Mouse (Mus musculus) heart, adult 2 months (tissue): ENCODE measurements around the gene Irf7. TPM values are rescaled to one million over a fixed set of nuclear protein-coding genes. Genes with fewer than 3 reads are reported as not detected.

Experiments
- DNase-seq, 2 experiments: peaks; one replicate each; pipeline ENCODE4 v3.0.0; 2021
- H3K27ac ChIP-seq: fragments of 200-600 bp; 2 replicates; pipeline ENCODE4 v1.8.1; 2022
- H3K27me3 ChIP-seq: fragments of 200-500 bp; 2 replicates; pipeline ENCODE4 v1.6.1; 2012; ENCODE audit warnings: mild to moderate bottlenecking, low read length, inconsistent platforms, mixed read lengths; ENCODE audit not compliant: control insufficient read depth, insufficient read depth
- H3K36me3 ChIP-seq: fragments of 200-500 bp; 2 replicates; pipeline ENCODE4 v1.6.1; 2012; ENCODE audit warnings: low read length, inconsistent platforms; ENCODE audit not compliant: control insufficient read depth, insufficient read depth
- H3K4me1 ChIP-seq: fragments of 200-500 bp; 2 replicates; pipeline ENCODE4 v1.6.1; 2011; ENCODE audit warnings: low read length; ENCODE audit not compliant: control insufficient read depth, insufficient read depth
- H3K4me3 ChIP-seq: fragments of 200-600 bp; 2 replicates; pipeline ENCODE4 v1.8.1; 2022
- H3K79me2 ChIP-seq: fragments of 200-500 bp; replicated peaks from 2 replicates; pipeline ENCODE4 v1.6.1; 2012; ENCODE audit warnings: mild to moderate bottlenecking, inconsistent platforms, low read length, moderate library complexity, mixed read lengths; ENCODE audit not compliant: control insufficient read depth, insufficient read depth
- H3K9ac ChIP-seq: fragments of 200-500 bp; 2 replicates; pipeline ENCODE4 v1.6.1; 2012; ENCODE audit warnings: low read depth, mild to moderate bottlenecking, control low read depth, inconsistent platforms, low read length, mixed read lengths
- CTCF ChIP-seq: fragments of 200-600 bp; IDR thresholded peaks from 2 replicates; pipeline ENCODE4 v1.8.1; 2022; ENCODE audit warnings: antibody characterized with exemption, mild to moderate bottlenecking, moderate library complexity
- EP300 ChIP-seq: fragments of 200-500 bp; IDR thresholded peaks from 2 replicates; pipeline ENCODE4 v1.6.1; 2011; ENCODE audit warnings: low read depth, low read length, control low read depth; ENCODE audit not compliant: insufficient read depth
- POLR2A ChIP-seq: fragments of 200-500 bp; IDR thresholded peaks from 2 replicates; pipeline ENCODE4 v1.6.1; 2011; ENCODE audit warnings: mild to moderate bottlenecking, low read depth, low read length, control low read depth; ENCODE audit not compliant: insufficient read depth
- WGBS: fragments of 180-500 bp; shearing (Covaris S2); methylation state at CpG from one replicate; pipeline ENCODE4 v1.1.7; 2018; 5-methylcytosine and 5-hydroxymethylcytosine counted together
- intact Hi-C: fragments of 180-260 bp; cut with DNase I; formaldehyde crosslinking; loops from one replicate; pipeline ENCODE4 v1.15.1; 2025
- polyA plus RNA-seq: library from polyadenylated mRNA; depleted of rRNA; stranded (reverse); fragments of >200 nt; gene quantifications from 2 replicates; pipeline ENCODE4 v1.2.3, GENCODE M21; 2012
- total RNA-seq, 2 experiments: library from RNA; stranded (reverse); gene quantifications; 2 replicates each; pipeline ENCODE4 v1.2.3; 2021

Irf7 gene
- total and polyA plus RNA-seq, 3 experiments = 3.3 to 25.2 (median 3.4) TPM

- no peak overlapping the region for H3K27ac ChIP-seq
- H3K4me1 ChIP-seq = peaks cover 9% of the 10 kb centered on the region
- peaks cover 8% of the 10 kb centered on the region for H3K79me2 ChIP-seq
- H3K9ac ChIP-seq = peak overlapping the region; percentile 83
- H3K36me3 ChIP-seq = peaks cover 6% of the 10 kb centered on the region
- intact Hi-C loops = loop anchor here (5.0 kb wide), 1 partner anchor 133 kb away; no protein-coding TSS in a partner anchor
- TF ChIP-seq CTCF (no peak), POLR2A (no peak), EP300 (no peak)
- 40% methylated on average over 6 of the region's 6 CpGs for WGBS
- DNase-seq = no peak
- no peaks in the 10 kb centered on the region for H3K27me3 ChIP-seq
- H3K4me3 ChIP-seq = peak overlapping the region; percentile 73
Observed at GRCm38 (mm10) chr7:141229702-141230101, 36.6 kb downstream of the Irf7 start.

GRCm38 (mm10) chr7:141228279-141229067 is 37.8 kb downstream of the Irf7 start, which contains the start of gene Phrf1:
Phrf1 (plus strand) TSS chr7:141228784.
- Histone ChIP-seq H3K27ac (peak within 1 kb of the TSS; percentile 97), H3K4me3 (peak within 1 kb of the TSS; percentile 73), H3K27me3 (no peaks in the 10 kb centered on the region), H3K79me2 (peaks cover 8% of the 10 kb centered on the region), H3K4me1 (peaks cover 9% of the 10 kb centered on the region), H3K9ac (peak within 1 kb of the TSS; percentile 83), H3K36me3 (peaks cover 6% of the 10 kb centered on the region)
- under 1% methylated on average over 76 of the region's 76 CpGs for WGBS
- intact Hi-C loops = loop anchor here (5.0 kb wide), 1 partner anchor 134 kb away; no protein-coding TSS in a partner anchor
- peak; percentile 91 to 95 for DNase-seq
- peak; percentile 100 for TF ChIP-seq CTCF
- peak; percentile 95; the same call in 1 of the 2 replicates for TF ChIP-seq EP300
- TF ChIP-seq POLR2A = peak; percentile 64; the same call in 1 of the 2 replicates

GRCm38 (mm10) chr7:141227796-141228195 is 38.5 kb downstream of the Irf7 start:
- Histone ChIP-seq H3K27me3 (no peaks in the 10 kb centered on the region), H3K27ac (peak overlapping the region; percentile 97; the same call in 1 of the 2 replicates), H3K9ac (no peak overlapping the region), H3K36me3 (peaks cover 6% of the 10 kb centered on the region), H3K4me1 (peaks cover 9% of the 10 kb centered on the region), H3K79me2 (peaks cover 8% of the 10 kb centered on the region), H3K4me3 (no peak overlapping the region)
- DNase-seq = no peak
- intact Hi-C loops = loop anchor here (5.0 kb wide), 1 partner anchor 135 kb away; no protein-coding TSS in a partner anchor
- WGBS = 85% methylated on average over 4 of the region's 4 CpGs
- TF ChIP-seq EP300 (no peak), POLR2A (no peak), CTCF (no peak)

- no peak for DNase-seq
- no peaks in the 10 kb centered on the region for H3K27me3 ChIP-seq
- WGBS = 84% methylated on average over 6 of the region's 6 CpGs
- no peak overlapping the region for H3K9ac ChIP-seq
- peaks cover 16% of the 10 kb centered on the region for H3K4me1 ChIP-seq
- intact Hi-C loops = loop anchor here (5.0 kb wide), 1 partner anchor 136 kb away; no protein-coding TSS in a partner anchor
- H3K36me3 ChIP-seq = peaks cover 6% of the 10 kb centered on the region
- no peak overlapping the region for H3K27ac ChIP-seq
- peaks cover 8% of the 10 kb centered on the region for H3K79me2 ChIP-seq
- no peak for TF ChIP-seq POLR2A
- peak; percentile 36 for TF ChIP-seq CTCF
- TF ChIP-seq EP300 = no peak
- H3K4me3 ChIP-seq = no peak overlapping the region
Observed at GRCm38 (mm10) chr7:141226535-141226934, 39.7 kb downstream of the Irf7 start.

GRCm38 (mm10) chr7:141222696-141223215 is 43.5 kb downstream of the Irf7 start:
- no peak overlapping the region for H3K4me3 ChIP-seq
- WGBS = 80% methylated on average over 4 of the region's 4 CpGs

GRCm38 (mm10) chr7:141222126-141222467 is 44.2 kb downstream of the Irf7 start:
- no peak for TF ChIP-seq EP300
- TF ChIP-seq POLR2A = no peak
- TF ChIP-seq CTCF = no peak
- DNase-seq = no peak

More at GRCm38 (mm10) chr7:141222696-141223215, 43.5 kb downstream of the Irf7 start:
- H3K79me2 ChIP-seq = no peaks in the 10 kb centered on the region
- DNase-seq = no peak
- peaks cover 7% of the 10 kb centered on the region for H3K4me1 ChIP-seq
- no peaks in the 10 kb centered on the region for H3K36me3 ChIP-seq
- TF ChIP-seq EP300 (no peak), CTCF (no peak), POLR2A (no peak)
- H3K9ac ChIP-seq = no peak overlapping the region
- H3K27ac ChIP-seq = no peak overlapping the region
- H3K27me3 ChIP-seq = no peaks in the 10 kb centered on the region
- intact Hi-C loops = no loop called here

More at GRCm38 (mm10) chr7:141222126-141222467, 44.2 kb downstream of the Irf7 start:
- H3K36me3 ChIP-seq = no peaks in the 10 kb centered on the region
- intact Hi-C loops = no loop called here
- H3K4me3 ChIP-seq = peak overlapping the region; percentile 52
- H3K27ac ChIP-seq = peak overlapping the region; percentile 58; the same call in 1 of the 2 replicates
- 3% methylated on average over 8 of the region's 8 CpGs for WGBS
- H3K9ac ChIP-seq = peak overlapping the region; percentile 60
- H3K4me1 ChIP-seq = peaks cover 7% of the 10 kb centered on the region
- H3K27me3 ChIP-seq = no peaks in the 10 kb centered on the region
- H3K79me2 ChIP-seq = no peaks in the 10 kb centered on the region
